Mouse (Mus musculus) forebrain, embryonic 12.5 days (tissue): ENCODE measurements at regions not wholly inside any gene's neighbourhood (a gene's known extent, or its start where the extent isn't known, plus 50 kb on each side); places are given as distances from the start of the nearest gene placed in this dataset.

Source experiments
- ATAC-seq: fragments of 200-750 bp; cut with Nextera tagmentation; 2 replicates; pipeline ENCODE4 v1.8.0; 2017; ENCODE audit warnings: moderate TSS enrichment; ENCODE audit not compliant: low FRiP score
- H3K27ac ChIP-seq: fragments of 300-500 bp; sonication (generic); 2 replicates; pipeline ENCODE4 v1.5.1; 2016; ENCODE audit warnings: mild to moderate bottlenecking
- H3K27me3 ChIP-seq: fragments of 300-500 bp; sonication (generic); 2 replicates; pipeline ENCODE4 v1.6.1; 2016; ENCODE audit warnings: mild to moderate bottlenecking
- H3K36me3 ChIP-seq: fragments of 300-500 bp; sonication (generic); replicated peaks from 2 replicates; pipeline ENCODE4 v1.6.1; 2016; ENCODE audit warnings: mild to moderate bottlenecking
- H3K4me1 ChIP-seq: fragments of 300-500 bp; sonication (generic); 2 replicates; pipeline ENCODE4 v1.6.1; 2016
- H3K4me2 ChIP-seq: fragments of 300-500 bp; sonication (generic); 2 replicates; pipeline ENCODE4 v1.6.1; 2016; ENCODE audit warnings: mild to moderate bottlenecking, moderate library complexity
- H3K4me3 ChIP-seq: fragments of 300-500 bp; sonication (generic); replicated peaks from 2 replicates; pipeline ENCODE4 v1.5.1; 2016; ENCODE audit warnings: mild to moderate bottlenecking
- H3K9ac ChIP-seq: fragments of 300-500 bp; sonication (generic); 2 replicates; pipeline ENCODE4 v1.6.1; 2016; ENCODE audit warnings: mild to moderate bottlenecking
- H3K9me3 ChIP-seq: fragments of 300-500 bp; sonication (generic); 2 replicates; pipeline ENCODE4 v1.6.1; 2016
- WGBS: fragments of 180-500 bp; shearing (Covaris S2); methylation state at CpG from one replicate; pipeline ENCODE4 v1.1.7; 2016; 5-methylcytosine and 5-hydroxymethylcytosine counted together

- H3K4me1 ChIP-seq = peaks cover 12% of the 10 kb centered on the region
- H3K4me2 ChIP-seq = peak overlapping the region; percentile 3
- H3K9me3 ChIP-seq = no peaks in the 10 kb centered on the region
- 0 out of 2 replicates have a peak overlapping the region, but pooled peaks have one; percentile 0 for H3K27ac ChIP-seq
- no peaks in the 10 kb centered on the region for H3K27me3 ChIP-seq
- H3K9ac ChIP-seq = no peak overlapping the region
- peak; percentile 70; the same call in 1 of the 2 replicates for ATAC-seq
- H3K4me3 ChIP-seq = no peak overlapping the region
- WGBS = 29% methylated on average over 7 of the region's 7 CpGs
- no peaks in the 10 kb centered on the region for H3K36me3 ChIP-seq
These were observed 52.3 kb downstream of the Tnp1 start for GRCm38 (mm10) chr1:72963449-72963848.

GRCm38 (mm10) chr1:72960241-72960653 is 55.5 kb downstream of the Tnp1 start:
- H3K36me3 ChIP-seq = no peaks in the 10 kb centered on the region
- H3K4me3 ChIP-seq = no peak overlapping the region
- WGBS = 7% methylated on average over 4 of the region's 4 CpGs
- H3K9ac ChIP-seq = no peak overlapping the region
- no peak for ATAC-seq
- H3K27ac ChIP-seq = no peak overlapping the region
- H3K4me1 ChIP-seq = peaks cover 12% of the 10 kb centered on the region
- H3K9me3 ChIP-seq = no peaks in the 10 kb centered on the region
- H3K27me3 ChIP-seq = no peaks in the 10 kb centered on the region
- H3K4me2 ChIP-seq = no peak overlapping the region

- peaks cover 2% of the 10 kb centered on the region; the same call in 1 of the 2 replicates for H3K4me1 ChIP-seq
- H3K27me3 ChIP-seq = no peaks in the 10 kb centered on the region
- no peak overlapping the region for H3K4me2 ChIP-seq
- no peak overlapping the region for H3K4me3 ChIP-seq
- no peak overlapping the region for H3K9ac ChIP-seq
- ATAC-seq = no peak
- 90% methylated on average over 2 of the region's 2 CpGs for WGBS
- no peak overlapping the region for H3K27ac ChIP-seq
- H3K36me3 ChIP-seq = no peaks in the 10 kb centered on the region
- no peaks in the 10 kb centered on the region for H3K9me3 ChIP-seq
These were observed 60.3 kb downstream of the Tnp1 start for GRCm38 (mm10) chr1:72955387-72955786.

- Histone ChIP-seq H3K4me2 (no peak overlapping the region), H3K36me3 (no peaks in the 10 kb centered on the region), H3K4me3 (no peak overlapping the region), H3K27me3 (no peaks in the 10 kb centered on the region), H3K9ac (no peak overlapping the region), H3K27ac (no peak overlapping the region), H3K4me1 (no peaks in the 10 kb centered on the region), H3K9me3 (no peaks in the 10 kb centered on the region)
- 37% methylated on average over 6 of the region's 6 CpGs for WGBS
- ATAC-seq = no peak
These were observed 62.8 kb downstream of the Tnp1 start for GRCm38 (mm10) chr1:72952896-72953295.

- Histone ChIP-seq H3K4me3 (no peak overlapping the region), H3K9ac (no peak overlapping the region), H3K4me2 (no peak overlapping the region), H3K36me3 (no peaks in the 10 kb centered on the region), H3K27me3 (no peaks in the 10 kb centered on the region), H3K27ac (no peak overlapping the region), H3K9me3 (no peaks in the 10 kb centered on the region), H3K4me1 (no peaks in the 10 kb centered on the region)
- ATAC-seq = no peak
- WGBS = 85% methylated on average over 7 of the region's 7 CpGs
These were observed 63.9 kb downstream of the Tnp1 start for GRCm38 (mm10) chr1:72951802-72952201.

GRCm38 (mm10) chr1:72951365-72951764 is 64.3 kb downstream of the Tnp1 start:
- Histone ChIP-seq H3K4me2 (no peak overlapping the region), H3K4me1 (no peaks in the 10 kb centered on the region), H3K9ac (no peak overlapping the region), H3K9me3 (no peaks in the 10 kb centered on the region), H3K27me3 (no peaks in the 10 kb centered on the region), H3K36me3 (no peaks in the 10 kb centered on the region), H3K27ac (no peak overlapping the region), H3K4me3 (no peak overlapping the region)
- ATAC-seq = no peak
- WGBS = 83% methylated on average over 7 of the region's 7 CpGs

GRCm38 (mm10) chr1:72946235-72946634 is 69.5 kb downstream of the Tnp1 start:
- Histone ChIP-seq H3K27me3 (no peaks in the 10 kb centered on the region), H3K27ac (no peak overlapping the region), H3K9me3 (no peaks in the 10 kb centered on the region), H3K4me2 (no peak overlapping the region), H3K36me3 (no peaks in the 10 kb centered on the region), H3K4me3 (no peak overlapping the region), H3K4me1 (peaks cover 13% of the 10 kb centered on the region), H3K9ac (no peak overlapping the region)
- no peak for ATAC-seq
- WGBS = 37% methylated on average over 4 of the region's 4 CpGs

- Histone ChIP-seq H3K4me3 (0 out of 2 replicates have a peak overlapping the region, but pooled peaks have one; percentile 19), H3K4me2 (peak overlapping the region; percentile 47), H3K27me3 (no peaks in the 10 kb centered on the region), H3K9ac (no peak overlapping the region), H3K9me3 (no peaks in the 10 kb centered on the region), H3K36me3 (no peaks in the 10 kb centered on the region), H3K4me1 (peaks cover 13% of the 10 kb centered on the region), H3K27ac (no peak overlapping the region)
- ATAC-seq = no peak; the same call in 1 of the 2 replicates
- 17% methylated on average over 9 of the region's 9 CpGs for WGBS
These were observed 70.0 kb downstream of the Tnp1 start for GRCm38 (mm10) chr1:72945750-72946102.

GRCm38 (mm10) chr1:72944805-72945749 is 70.4 kb upstream of the Igfbp5 start:
- H3K9ac ChIP-seq = 0 out of 2 replicates have a peak overlapping the region, but pooled peaks have one; percentile 27

GRCm38 (mm10) chr1:72944221-72944620 is 69.5 kb upstream of the Igfbp5 start:
- Histone ChIP-seq H3K9me3 (no peaks in the 10 kb centered on the region), H3K4me1 (peaks cover 13% of the 10 kb centered on the region), H3K27ac (no peak overlapping the region), H3K27me3 (no peaks in the 10 kb centered on the region), H3K36me3 (no peaks in the 10 kb centered on the region), H3K4me3 (no peak overlapping the region), H3K4me2 (no peak overlapping the region), H3K9ac (no peak overlapping the region)
- ATAC-seq = no peak
- 37% methylated on average over 3 of the region's 3 CpGs for WGBS

More at GRCm38 (mm10) chr1:72944805-72945749, 70.4 kb upstream of the Igfbp5 start:
- peaks cover 13% of the 10 kb centered on the region for H3K4me1 ChIP-seq
- H3K27me3 ChIP-seq = no peaks in the 10 kb centered on the region
- H3K4me3 ChIP-seq = peak overlapping the region; percentile 19
- 0 out of 2 replicates have a peak, but pooled peaks have one; percentile 27 for ATAC-seq
- 9% methylated on average over 21 of the region's 21 CpGs for WGBS
- H3K36me3 ChIP-seq = no peaks in the 10 kb centered on the region
- no peaks in the 10 kb centered on the region for H3K9me3 ChIP-seq
- no peak overlapping the region for H3K27ac ChIP-seq
- peak overlapping the region; percentile 47 for H3K4me2 ChIP-seq

GRCm38 (mm10) chr1:72943082-72943481 is 68.4 kb upstream of the Igfbp5 start:
- Histone ChIP-seq H3K36me3 (no peaks in the 10 kb centered on the region), H3K27ac (no peak overlapping the region), H3K4me2 (no peak overlapping the region), H3K9ac (no peak overlapping the region), H3K4me3 (no peak overlapping the region), H3K27me3 (no peaks in the 10 kb centered on the region), H3K9me3 (no peaks in the 10 kb centered on the region), H3K4me1 (peaks cover 13% of the 10 kb centered on the region)
- 83% methylated on average over 1 of the region's 1 CpGs for WGBS
- no peak for ATAC-seq

GRCm38 (mm10) chr1:72942351-72942750 is 67.7 kb upstream of the Igfbp5 start:
- H3K9me3 ChIP-seq = no peaks in the 10 kb centered on the region
- no peak overlapping the region for H3K4me2 ChIP-seq
- WGBS = 89% methylated on average over 9 of the region's 9 CpGs
- no peak overlapping the region for H3K4me3 ChIP-seq
- ATAC-seq = no peak
- H3K9ac ChIP-seq = no peak overlapping the region
- no peak overlapping the region for H3K27ac ChIP-seq
- peaks cover 13% of the 10 kb centered on the region for H3K4me1 ChIP-seq
- no peaks in the 10 kb centered on the region for H3K36me3 ChIP-seq
- H3K27me3 ChIP-seq = no peaks in the 10 kb centered on the region

- Histone ChIP-seq H3K36me3 (no peaks in the 10 kb centered on the region), H3K4me1 (peaks cover 3% of the 10 kb centered on the region; the same call in 1 of the 2 replicates), H3K4me2 (no peak overlapping the region), H3K4me3 (no peak overlapping the region), H3K27me3 (no peaks in the 10 kb centered on the region), H3K9me3 (no peaks in the 10 kb centered on the region), H3K27ac (no peak overlapping the region), H3K9ac (no peak overlapping the region)
- ATAC-seq = no peak
- WGBS = 80% methylated on average over 1 of the region's 1 CpGs
These were observed 65.3 kb upstream of the Igfbp5 start for GRCm38 (mm10) chr1:72939948-72940347.
